Mouse (Mus musculus) CH12.LX (cell line): ENCODE measurements around the gene Tead1.

ENCODE experiments used
- CTCF ChIP-seq, 2 experiments: IDR thresholded peaks in 1 of 2; conservative IDR thresholded peaks in 1 of 2; 2 replicates each; pipeline ENCODE4 v1.5.1; 2011 to 2012; ENCODE audit warnings: low read depth in 2 of 2, low read length in 2 of 2, improper control_type of control experiment in 1 of 2, inconsistent platforms in 1 of 2, mild to moderate bottlenecking in 1 of 2, moderate library complexity in 1 of 2
- JUND ChIP-seq: conservative IDR thresholded peaks from 2 replicates; pipeline ENCODE4 v1.6.1; 2011; ENCODE audit warnings: low read depth, low read length, improper control_type of control experiment
- MEF2A ChIP-seq: IDR thresholded peaks from 2 replicates; pipeline ENCODE4 v1.6.1; 2014; ENCODE audit warnings: low read depth, mild to moderate bottlenecking, inconsistent platforms, low read length, improper control_type of control experiment, borderline replicate concordance
- RAD21 ChIP-seq: IDR thresholded peaks from 2 replicates; pipeline ENCODE4 v1.6.1; 2011; ENCODE audit warnings: low read depth, mild to moderate bottlenecking, low read length, improper control_type of control experiment, moderate library complexity
- SIN3A ChIP-seq: IDR thresholded peaks from 2 replicates; pipeline ENCODE4 v1.6.1; 2012; ENCODE audit warnings: low read length, improper control_type of control experiment, inconsistent platforms
- USF2 ChIP-seq: conservative IDR thresholded peaks from 2 replicates; pipeline ENCODE4 v1.6.1; 2011; ENCODE audit warnings: low read depth, low read length, improper control_type of control experiment

GRCm38 (mm10) chr7:112719394-112720142 lies 40.5 kb downstream of the Tead1 start:
- no peak for TF ChIP-seq RAD21
- no peak for TF ChIP-seq CTCF (conservative IDR thresholded peaks at IDR 0.05 in 1 of 2, IDR thresholded peaks at IDR 0.05 in 1 of 2; ENCODE audit: low read depth in 2 of 2, low read length in 2 of 2)
- TF ChIP-seq USF2, result no peak
- TF ChIP-seq SIN3A, result no peak
- no peak for TF ChIP-seq JUND
- no peak for TF ChIP-seq MEF2A
